Mouse (Mus musculus): Measurements from ENCODE around the gene Syn2. TPM values are rescaled to one million over a fixed set of nuclear protein-coding genes. Genes with fewer than 3 reads are reported as not detected.

Gene Syn2
- polyA plus RNA-seq, 1 experiment from 2014 or later: 0.99 TPM

DNA sequence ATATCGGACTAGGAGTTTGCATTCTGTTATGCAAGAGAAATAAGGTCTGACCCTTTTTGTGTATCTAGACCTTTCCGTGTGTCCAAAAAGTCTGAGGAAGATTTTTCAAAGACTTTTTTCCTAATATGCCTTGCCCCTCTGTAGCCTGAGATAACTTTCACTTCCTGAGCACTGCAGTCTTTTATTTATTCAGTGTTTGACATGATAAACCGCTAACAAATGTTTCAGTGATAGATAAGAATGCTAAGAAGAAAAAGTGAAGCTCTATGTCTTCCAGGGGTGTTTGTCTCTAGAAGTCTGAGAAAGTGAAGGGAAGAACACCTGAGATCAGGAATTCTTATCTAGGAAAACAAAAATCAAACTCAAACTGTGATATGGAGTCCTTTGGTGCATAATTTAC lies 66.1 kb downstream of the Syn2 start:
- Histone ChIP-seq H3K27me3 (ENCODE audit: control insufficient read depth, insufficient read depth, low read length) (no peaks in the 10 kb centered on the region), H3K27ac (replicated peaks; ENCODE audit: low read depth, low read length) (no peak overlapping the region), H3K4me1 (ENCODE audit: control insufficient read depth, insufficient read depth, low read length) (no peaks in the 10 kb centered on the region), H3K4me3 (ENCODE audit: low read depth, low read length) (no peak overlapping the region), H3K4me2 (ENCODE audit: low read depth, severe bottlenecking) (no peak overlapping the region), H3K36me3 (ENCODE audit: control insufficient read depth, insufficient read depth, low read length) (no peaks in the 10 kb centered on the region), H3K9me3 (ENCODE audit: control insufficient read depth, low read length) (no peaks in the 10 kb centered on the region), H3K9ac (ENCODE audit: low read length) (no peak overlapping the region)
- DNase-seq (ENCODE audit: low spot score): no peak
- ATAC-seq (ENCODE audit: insufficient number of reproducible peaks, low FRiP score, low TSS enrichment, low read depth): no peak
- WGBS: 86% methylated on average over 3 of the region's 3 CpGs

DNA sequence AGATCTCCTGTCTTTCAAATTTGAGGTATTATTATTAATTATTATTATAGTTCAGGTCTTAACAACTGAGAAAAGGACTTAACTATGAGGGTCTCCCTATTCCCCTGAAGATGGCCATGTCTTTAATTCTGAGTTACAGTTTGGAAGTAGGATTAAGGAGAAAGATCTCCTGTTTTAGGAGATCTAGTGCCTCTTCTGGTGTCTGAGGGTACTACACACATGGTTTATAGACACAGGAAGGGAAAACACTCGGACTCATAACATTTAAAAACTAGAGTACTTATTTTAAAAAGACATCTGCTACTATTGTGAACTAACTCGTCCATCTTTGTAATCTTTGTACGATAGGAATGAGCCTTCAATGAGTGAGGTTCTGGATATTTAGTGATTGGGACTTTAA lies 68.3 kb downstream of the Syn2 start:
- H3K27me3 ChIP-seq (ENCODE audit: control insufficient read depth, insufficient read depth, low read length): no peaks in the 10 kb centered on the region
- no peaks in the 10 kb centered on the region for H3K36me3 ChIP-seq (ENCODE audit: control insufficient read depth, insufficient read depth, low read length)
- H3K4me1 ChIP-seq (ENCODE audit: control insufficient read depth, insufficient read depth, low read length): no peaks in the 10 kb centered on the region
- DNase-seq (ENCODE audit: low spot score): no peak
- H3K9ac ChIP-seq (ENCODE audit: low read length): no peak overlapping the region
- no peak overlapping the region for H3K4me3 ChIP-seq (ENCODE audit: low read depth, low read length)
- ATAC-seq (ENCODE audit: insufficient number of reproducible peaks, low FRiP score, low TSS enrichment, low read depth): no peak
- no peak overlapping the region for H3K27ac ChIP-seq (replicated peaks; ENCODE audit: low read depth, low read length)
- no peaks in the 10 kb centered on the region for H3K9me3 ChIP-seq (ENCODE audit: control insufficient read depth, low read length)
- H3K4me2 ChIP-seq (ENCODE audit: low read depth, severe bottlenecking): no peak overlapping the region
- 74% methylated on average over 3 of the region's 3 CpGs for WGBS

DNA sequence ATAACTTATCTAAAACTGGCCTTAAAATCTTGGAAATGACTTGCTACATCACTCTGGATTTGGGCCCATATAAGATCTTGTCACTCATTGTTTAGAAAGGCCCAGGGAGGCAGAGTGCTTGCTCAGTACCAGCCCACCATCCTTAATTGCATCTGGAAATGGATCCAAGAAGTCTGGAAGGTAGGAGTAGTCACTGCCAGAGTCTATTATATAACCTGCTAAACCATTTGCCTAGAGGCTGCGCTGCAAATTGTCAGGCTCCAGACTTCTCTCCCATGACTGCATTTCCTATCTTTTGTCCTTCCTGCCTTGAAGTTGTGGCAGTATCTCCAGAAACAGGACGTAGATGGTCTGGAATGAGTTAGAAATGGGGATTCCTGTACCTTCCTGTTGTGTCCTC lies 75.5 kb downstream of the Syn2 start:
- H3K4me1 ChIP-seq (ENCODE audit: control insufficient read depth, insufficient read depth, low read length): no peaks in the 10 kb centered on the region; the same call in 1 of the 2 replicates
- 59% methylated on average over 2 of the region's 2 CpGs for WGBS
- no peaks in the 10 kb centered on the region for H3K9me3 ChIP-seq (ENCODE audit: control insufficient read depth, low read length)
- no peaks in the 10 kb centered on the region for H3K27me3 ChIP-seq (ENCODE audit: control insufficient read depth, insufficient read depth, low read length)
- no peak overlapping the region for H3K27ac ChIP-seq (replicated peaks; ENCODE audit: low read depth, low read length)
- no peak overlapping the region for H3K9ac ChIP-seq (ENCODE audit: low read length)
- no peak overlapping the region for H3K4me3 ChIP-seq (ENCODE audit: low read depth, low read length)
- H3K4me2 ChIP-seq (ENCODE audit: low read depth, severe bottlenecking): no peak overlapping the region
- H3K36me3 ChIP-seq (ENCODE audit: control insufficient read depth, insufficient read depth, low read length): no peaks in the 10 kb centered on the region
- ATAC-seq (ENCODE audit: insufficient number of reproducible peaks, low FRiP score, low TSS enrichment, low read depth) (no peak), DNase-seq (ENCODE audit: low spot score) (no peak)

DNA sequence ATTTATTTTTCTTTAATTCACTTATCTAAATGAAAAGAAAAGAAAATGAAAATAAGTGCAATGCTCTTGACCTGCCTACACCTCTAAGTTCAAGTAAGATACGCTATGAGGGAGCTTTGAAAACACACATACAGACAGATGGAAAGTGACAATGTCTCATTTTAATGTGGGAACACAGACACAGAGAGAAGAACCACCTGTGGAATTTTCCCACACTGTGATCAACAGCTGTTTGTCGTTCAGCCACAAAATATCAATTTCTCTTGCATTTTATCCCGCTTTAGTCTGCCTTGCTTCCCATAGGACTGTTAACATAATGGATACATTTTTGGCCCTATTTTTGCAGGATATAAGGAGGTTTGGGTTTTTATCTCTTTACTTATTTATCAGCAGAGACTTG lies 76.1 kb downstream of the Syn2 start:
- WGBS: 78% methylated on average over 3 of the region's 3 CpGs
- Histone ChIP-seq H3K4me1 (ENCODE audit: control insufficient read depth, insufficient read depth, low read length) (no peaks in the 10 kb centered on the region; the same call in 1 of the 2 replicates), H3K9ac (ENCODE audit: low read length) (no peak overlapping the region), H3K9me3 (ENCODE audit: control insufficient read depth, low read length) (no peaks in the 10 kb centered on the region), H3K27me3 (ENCODE audit: control insufficient read depth, insufficient read depth, low read length) (no peaks in the 10 kb centered on the region), H3K4me2 (ENCODE audit: low read depth, severe bottlenecking) (no peak overlapping the region), H3K36me3 (ENCODE audit: control insufficient read depth, insufficient read depth, low read length) (no peaks in the 10 kb centered on the region), H3K27ac (replicated peaks; ENCODE audit: low read depth, low read length) (no peak overlapping the region), H3K4me3 (ENCODE audit: low read depth, low read length) (no peak overlapping the region)
- ATAC-seq (ENCODE audit: insufficient number of reproducible peaks, low FRiP score, low TSS enrichment, low read depth): no peak
- no peak for DNase-seq (ENCODE audit: low spot score)

DNA sequence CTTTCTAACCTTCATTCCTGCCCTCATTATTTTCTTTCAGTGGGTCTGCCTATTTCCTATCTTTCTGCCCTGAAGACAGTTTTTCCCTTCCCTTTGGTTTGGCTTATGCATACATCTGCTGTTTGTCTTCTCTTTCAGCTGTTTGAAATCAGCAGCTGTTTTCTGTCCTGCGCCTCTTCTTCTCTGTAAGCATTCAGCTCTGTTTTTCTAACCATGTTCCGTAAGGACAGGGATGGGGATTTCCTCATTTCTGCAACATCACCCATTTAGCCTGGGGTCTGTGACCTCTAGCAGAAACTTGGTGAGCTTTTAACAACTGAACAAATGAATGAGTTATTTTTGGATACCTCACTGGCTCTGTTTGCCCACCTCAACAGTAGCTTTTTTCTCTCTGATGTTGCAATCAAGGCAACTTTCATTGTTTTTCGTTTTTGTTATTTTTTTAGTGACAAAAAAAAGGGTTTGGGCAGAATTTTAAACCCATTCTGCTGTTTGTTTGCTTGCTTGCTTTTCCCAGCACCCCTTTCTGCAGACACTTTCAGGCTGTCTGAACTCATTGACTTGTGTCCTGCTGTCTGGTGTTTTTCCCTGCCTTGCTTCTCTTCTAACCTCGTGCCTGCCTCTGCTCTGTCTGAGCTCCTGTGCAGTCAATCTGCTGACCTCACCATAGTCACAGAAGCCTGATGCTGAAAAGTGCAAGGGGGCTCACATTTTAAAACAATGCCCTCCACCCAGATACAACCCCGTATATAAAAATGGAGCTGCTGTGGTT lies 77.6 kb downstream of the Syn2 start:
- no peak for ATAC-seq (ENCODE audit: insufficient number of reproducible peaks, low FRiP score, low TSS enrichment, low read depth)
- Histone ChIP-seq H3K4me1 (ENCODE audit: control insufficient read depth, insufficient read depth, low read length) (no peaks in the 10 kb centered on the region; the same call in 1 of the 2 replicates), H3K27me3 (ENCODE audit: control insufficient read depth, insufficient read depth, low read length) (no peaks in the 10 kb centered on the region), H3K9me3 (ENCODE audit: control insufficient read depth, low read length) (no peaks in the 10 kb centered on the region), H3K27ac (replicated peaks; ENCODE audit: low read depth, low read length) (no peak overlapping the region), H3K4me2 (ENCODE audit: low read depth, severe bottlenecking) (no peak overlapping the region), H3K4me3 (ENCODE audit: low read depth, low read length) (no peak overlapping the region), H3K36me3 (ENCODE audit: control insufficient read depth, insufficient read depth, low read length) (no peaks in the 10 kb centered on the region), H3K9ac (ENCODE audit: low read length) (no peak overlapping the region)
- no peak for DNase-seq (ENCODE audit: low spot score)
- 73% methylated on average over 5 of the region's 5 CpGs for WGBS

DNA sequence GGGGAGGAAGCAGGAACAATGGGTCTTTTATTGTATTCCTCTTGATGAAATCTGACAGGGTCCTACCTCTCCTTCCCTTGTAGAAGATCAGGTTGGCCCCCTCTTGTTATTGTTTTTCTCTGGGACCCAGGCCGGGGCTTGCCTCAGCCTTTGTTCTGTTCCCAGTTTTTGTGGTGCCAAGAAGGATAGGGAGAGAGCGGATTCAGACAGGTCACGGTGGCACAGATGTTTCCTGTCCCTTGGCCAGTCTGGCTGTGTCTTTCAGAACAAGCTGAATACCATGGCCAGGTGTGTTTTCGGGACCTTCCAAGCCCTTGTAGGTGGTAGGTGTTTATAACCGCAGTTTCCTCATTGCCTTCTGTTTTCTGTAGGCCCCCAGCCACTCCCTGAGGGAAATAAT lies 78.4 kb downstream of the Syn2 start:
- no peak for ATAC-seq (ENCODE audit: insufficient number of reproducible peaks, low FRiP score, low TSS enrichment, low read depth)
- Histone ChIP-seq H3K9ac (ENCODE audit: low read length) (no peak overlapping the region), H3K27me3 (ENCODE audit: control insufficient read depth, insufficient read depth, low read length) (no peaks in the 10 kb centered on the region), H3K4me3 (ENCODE audit: low read depth, low read length) (no peak overlapping the region), H3K9me3 (ENCODE audit: control insufficient read depth, low read length) (no peaks in the 10 kb centered on the region), H3K4me2 (ENCODE audit: low read depth, severe bottlenecking) (no peak overlapping the region), H3K4me1 (ENCODE audit: control insufficient read depth, insufficient read depth, low read length) (no peaks in the 10 kb centered on the region; the same call in 1 of the 2 replicates), H3K36me3 (ENCODE audit: control insufficient read depth, insufficient read depth, low read length) (no peaks in the 10 kb centered on the region), H3K27ac (replicated peaks; ENCODE audit: low read depth, low read length) (no peak overlapping the region)
- 65% methylated on average over 5 of the region's 5 CpGs for WGBS
- DNase-seq (ENCODE audit: low spot score): no peak

DNA sequence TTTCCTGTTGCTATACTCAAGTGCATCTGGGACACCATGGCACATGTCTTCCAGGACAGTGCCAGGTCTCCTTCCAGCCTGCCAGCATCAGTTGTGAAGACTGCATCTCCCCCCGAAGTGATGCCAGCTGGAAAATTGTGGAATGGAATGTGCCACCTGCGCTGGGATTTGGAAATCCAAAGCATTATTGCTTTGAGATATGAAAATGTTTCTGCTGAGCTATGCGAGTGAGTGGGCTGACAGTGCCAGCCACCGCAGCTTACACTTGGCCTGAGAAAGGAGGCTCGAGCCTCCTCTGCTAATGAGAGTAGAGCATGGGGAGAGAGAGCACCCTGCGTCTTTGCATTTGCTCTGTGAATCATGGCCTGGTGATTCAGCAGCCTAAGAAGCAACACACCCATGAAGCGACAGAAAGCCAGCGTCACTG lies 86.5 kb downstream of the Syn2 start:
- Histone ChIP-seq H3K36me3 (ENCODE audit: control insufficient read depth, insufficient read depth, low read length) (no peaks in the 10 kb centered on the region), H3K27ac (replicated peaks; ENCODE audit: low read depth, low read length) (no peak overlapping the region), H3K4me1 (ENCODE audit: control insufficient read depth, insufficient read depth, low read length) (no peaks in the 10 kb centered on the region), H3K9me3 (ENCODE audit: control insufficient read depth, low read length) (no peaks in the 10 kb centered on the region), H3K9ac (ENCODE audit: low read length) (no peak overlapping the region), H3K27me3 (ENCODE audit: control insufficient read depth, insufficient read depth, low read length) (no peaks in the 10 kb centered on the region), H3K4me3 (ENCODE audit: low read depth, low read length) (no peak overlapping the region), H3K4me2 (ENCODE audit: low read depth, severe bottlenecking) (no peak overlapping the region)
- 82% methylated on average over 8 of the region's 8 CpGs for WGBS
- ATAC-seq (ENCODE audit: insufficient number of reproducible peaks, low FRiP score, low TSS enrichment, low read depth) (no peak), DNase-seq (ENCODE audit: low spot score) (no peak)

DNA sequence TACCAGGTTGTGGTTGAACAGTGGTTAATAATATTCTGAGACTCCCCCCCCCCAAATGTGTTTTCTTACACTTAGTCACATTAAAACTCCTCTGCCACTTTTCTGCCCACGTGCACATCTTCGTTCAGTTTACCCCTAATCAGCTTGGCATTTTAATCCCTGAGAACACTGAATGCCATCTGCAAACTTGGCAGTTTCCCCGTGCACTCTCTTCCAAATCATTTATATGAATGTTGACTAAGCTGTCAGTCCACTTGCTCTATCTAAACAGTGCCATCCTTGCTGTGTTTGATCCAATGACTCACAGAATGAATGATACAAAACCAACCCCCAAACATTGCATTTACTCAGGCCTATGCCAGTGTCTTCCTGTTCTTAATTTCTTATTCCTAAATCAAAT lies 90.8 kb downstream of the Syn2 start:
- no peak overlapping the region for H3K4me2 ChIP-seq (ENCODE audit: low read depth, severe bottlenecking)
- no peaks in the 10 kb centered on the region for H3K36me3 ChIP-seq (ENCODE audit: control insufficient read depth, insufficient read depth, low read length)
- 83% methylated on average over 3 of the region's 3 CpGs for WGBS
- H3K9ac ChIP-seq (ENCODE audit: low read length): no peak overlapping the region
- H3K27ac ChIP-seq (replicated peaks; ENCODE audit: low read depth, low read length): no peak overlapping the region
- DNase-seq (ENCODE audit: low spot score) (no peak), ATAC-seq (ENCODE audit: insufficient number of reproducible peaks, low FRiP score, low TSS enrichment, low read depth) (no peak)
- H3K27me3 ChIP-seq (ENCODE audit: control insufficient read depth, insufficient read depth, low read length): no peaks in the 10 kb centered on the region
- H3K9me3 ChIP-seq (ENCODE audit: control insufficient read depth, low read length): no peaks in the 10 kb centered on the region
- H3K4me3 ChIP-seq (ENCODE audit: low read depth, low read length): no peak overlapping the region
- no peaks in the 10 kb centered on the region for H3K4me1 ChIP-seq (ENCODE audit: control insufficient read depth, insufficient read depth, low read length)

DNA sequence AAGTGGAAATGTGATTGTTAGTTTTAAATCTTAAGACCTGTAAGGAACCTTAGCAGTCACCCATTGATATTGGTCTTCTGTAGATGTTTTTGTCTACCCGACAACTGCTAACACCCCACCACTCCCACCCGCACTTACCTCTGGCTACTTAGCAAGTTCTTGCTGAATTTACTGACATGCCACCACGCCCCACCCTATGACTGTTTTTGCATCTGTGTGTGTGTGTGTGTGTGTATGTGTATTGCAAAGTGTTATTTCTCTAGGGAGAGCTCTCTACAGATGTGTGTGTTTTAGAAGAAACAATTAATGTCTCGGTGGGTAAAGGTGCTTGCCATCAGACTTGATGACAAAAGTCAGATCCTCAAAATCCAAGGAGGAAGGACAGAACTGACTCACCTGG lies 92.3 kb downstream of the Syn2 start, which contains the start of gene Gm17482:
Gm17482 (plus strand) TSS at position 301 of the 400 bp plus-strand sequence.
- H3K36me3 ChIP-seq (ENCODE audit: control insufficient read depth, insufficient read depth, low read length): no peaks in the 10 kb centered on the region
- WGBS: 74% methylated on average over 4 of the region's 4 CpGs
- DNase-seq (ENCODE audit: low spot score) (no peak), ATAC-seq (ENCODE audit: insufficient number of reproducible peaks, low FRiP score, low TSS enrichment, low read depth) (no peak)
- H3K4me3 ChIP-seq (ENCODE audit: low read depth, low read length): no peak within 1 kb of the TSS
- no peaks in the 10 kb centered on the region for H3K9me3 ChIP-seq (ENCODE audit: control insufficient read depth, low read length)
- no peak within 1 kb of the TSS for H3K9ac ChIP-seq (ENCODE audit: low read length)
- no peak within 1 kb of the TSS for H3K4me2 ChIP-seq (ENCODE audit: low read depth, severe bottlenecking)
- no peaks in the 10 kb centered on the region for H3K4me1 ChIP-seq (ENCODE audit: control insufficient read depth, insufficient read depth, low read length)
- H3K27ac ChIP-seq (replicated peaks; ENCODE audit: low read depth, low read length): no peak within 1 kb of the TSS
- no peaks in the 10 kb centered on the region for H3K27me3 ChIP-seq (ENCODE audit: control insufficient read depth, insufficient read depth, low read length)
